In genomic region chr2:31822524-31823371, GRCm38 (mm10) we compare ENCODE assay signal across 9 mouse cellular contexts. TPM values are rescaled to one million over a fixed set of nuclear protein-coding genes. Genes with fewer than 3 reads are reported as not detected.
A peak's percentile ranks its signal among the peaks of the same experiment; 100 is the strongest.
DNase-seq lines count a peak whose midpoint lies in the region; ATAC-seq lines count a peak whose summit lies in the region.
"Had no signal": no experiment of that assay in that cellular context is flagged by ENCODE, and none has a peak within 500 bp of the region (broad histone marks: within the 10 kb centered on the region; RNA-seq: fewer than 3 reads in every experiment).

No protein-coding gene starts in this region.

- DNase-seq in adrenal gland, postnatal 14 days = peak; percentile 65
- no peak for DNase-seq in adrenal gland, adult 8-10 months
- peak; percentile 56 to 58 for DNase-seq in frontal cortex, postnatal 10 days (ENCODE audit: low spot score in 2 of 2)
- peak; percentile 70 to 85 for DNase-seq in left cerebral cortex, adult 18-20 months (ENCODE audit: low spot score in 2 of 2)
- DNase-seq in right cerebral cortex, postnatal 4 days = peak; percentile 40
- no peak for DNase-seq in gastrocnemius, postnatal 4 days (ENCODE audit: low spot score in 2 of 2)

- peak; percentile 65 for ATAC-seq in activated CD4-positive, CD25-positive, alpha-beta regulatory T cell, adult 4 months
- ATAC-seq in megakaryocyte progenitor cell, adult 5-6 weeks (replicated peaks; ENCODE audit: poor library complexity) = peak; percentile 39; the same call in 1 of the 2 replicates

RNA-seq across cellular contexts. Expression of gene Qrfp, which starts 12.4 kb away (rescaled TPM):
- total RNA-seq in adrenal gland, postnatal 14 days (2021) = 0.19 TPM in 1 of 2 replicates, not detected in the other
- total RNA-seq in adrenal gland, adult 8-10 months (2022) = not detected
- under 1 TPM; 0.47 to 0.48 TPM for polyA plus RNA-seq in activated CD4-positive, CD25-positive, alpha-beta regulatory T cell, adult 4 months (2017; shearing (Covaris generic))
- not detected for total RNA-seq in left cerebral cortex, adult 18-20 months (2021)
- not detected in 2 replicates for total RNA-seq in megakaryocyte progenitor cell, adult 5-6 weeks (2015)
- not detected in 2 replicates for total RNA-seq in megakaryocyte progenitor cell, adult 5-6 weeks (2017)
- total RNA-seq in gastrocnemius, postnatal 4 days (2021) = not detected
- total RNA-seq: heart, adult 2 months had no signal

RNA-seq across cellular contexts. Expression of gene Fibcd1, which starts 23.1 kb away (rescaled TPM):
- total RNA-seq in adrenal gland, postnatal 14 days (2021) = 0.07 and 0.38 TPM in 2 replicates
- under 1 TPM; 0.09 to 0.13 (median 0.11) TPM for total RNA-seq in adrenal gland, adult 8-10 months (2022)
- polyA plus RNA-seq in activated CD4-positive, CD25-positive, alpha-beta regulatory T cell, adult 4 months (2017; shearing (Covaris generic)) = not detected
- 1 to 10 TPM; 7.4 to 9.2 TPM for total RNA-seq in left cerebral cortex, adult 18-20 months (2021)
- total RNA-seq in megakaryocyte progenitor cell, adult 5-6 weeks (2015) = not detected in 2 replicates
- total RNA-seq in megakaryocyte progenitor cell, adult 5-6 weeks (2017) = not detected in 2 replicates
- total RNA-seq in gastrocnemius, postnatal 4 days (2021) = under 1 TPM in 1 of 2 experiments, not detected in 1; 0.05 TPM
- total RNA-seq: heart, adult 2 months had no signal
- polyA plus RNA-seq: heart, adult 2 months had no signal

Comparison
In these comparisons a context has a peak if more than half of its experiments do, and no peak if none do; other contexts are left out.
1. DNase-seq: peak in adrenal gland, postnatal 14 days (single experiment), frontal cortex, postnatal 10 days (2 of 2), left cerebral cortex, adult 18-20 months (2 of 2) and right cerebral cortex, postnatal 4 days (single experiment); none in adrenal gland, adult 8-10 months (single experiment) and gastrocnemius, postnatal 4 days (0 of 2).